Comparison of ENCODE assay signal across 8 mouse cellular contexts in genomic region chr19:59457951-59458742, GRCm38 (mm10). TPM values are rescaled to one million over a fixed set of nuclear protein-coding genes. Genes with fewer than 3 reads are reported as not detected.
DNase-seq lines count a peak whose midpoint lies in the region; ATAC-seq and TF ChIP-seq lines count a peak whose summit lies in the region.

Emx2 (plus strand) TSS chr19:59458372.

- H3K4me3 ChIP-seq in lung, embryonic 15.5 days = peak within 1 kb of the TSS; percentile 33
- no peak within 1 kb of the TSS for H3K4me3 ChIP-seq in lung, adult 2 months (replicated peaks; ENCODE audit: extremely low read depth, low read depth, low read length)
- peak within 1 kb of the TSS; percentile 48 for H3K4me3 ChIP-seq in embryonic facial prominence, embryonic 11.5 days (ENCODE audit: low read depth, low read length)
- H3K4me3 ChIP-seq in heart, embryonic 12.5 days = peak within 1 kb of the TSS; percentile 44
- peak within 1 kb of the TSS; percentile 64 for H3K4me3 ChIP-seq in kidney, postnatal 0 days (replicated peaks; ENCODE audit: low read depth, low read length)
- no peak within 1 kb of the TSS for H3K4me3 ChIP-seq in liver, adult 2 months (ENCODE audit: insufficient read depth, low read depth, low read length)

- peaks cover 24% of the 10 kb centered on the region for H3K4me1 ChIP-seq in lung, embryonic 15.5 days
- H3K4me1 ChIP-seq in lung, adult 2 months (ENCODE audit: control insufficient read depth, insufficient read depth, low read length) = peaks cover 3% of the 10 kb centered on the region; the same call in 1 of the 2 replicates
- H3K4me1 ChIP-seq in embryonic facial prominence, embryonic 11.5 days (ENCODE audit: control insufficient read depth, insufficient read depth, low read length) = no peaks in the 10 kb centered on the region
- H3K4me1 ChIP-seq in heart, embryonic 12.5 days (replicated peaks) = peaks cover 27% of the 10 kb centered on the region
- H3K4me1 ChIP-seq in kidney, postnatal 0 days (replicated peaks; ENCODE audit: insufficient read depth, low read length) = peaks cover 4% of the 10 kb centered on the region; the same call in 1 of the 2 replicates
- H3K4me1 ChIP-seq in liver, adult 2 months (ENCODE audit: control insufficient read depth, insufficient read depth, low read length) = peaks cover 5% of the 10 kb centered on the region; the same call in 1 of the 2 replicates

- TF ChIP-seq POLR2A in lung, adult 2 months (IDR thresholded peaks at IDR 0.05; ENCODE audit: borderline replicate concordance, extremely low read depth, low read depth, low read length) = no peak
- no peak for TF ChIP-seq POLR2A in liver, adult 2 months (IDR thresholded peaks at IDR 0.05; ENCODE audit: extremely low read depth, insufficient read depth, low read length)

- no peaks in the 10 kb centered on the region for H3K9me3 ChIP-seq in lung, embryonic 15.5 days
- no peaks in the 10 kb centered on the region for H3K9me3 ChIP-seq in embryonic facial prominence, embryonic 11.5 days (replicated peaks; ENCODE audit: control insufficient read depth, low read length)
- H3K9me3 ChIP-seq in heart, embryonic 12.5 days (replicated peaks) = no peaks in the 10 kb centered on the region
- no peaks in the 10 kb centered on the region for H3K9me3 ChIP-seq in kidney, postnatal 0 days (replicated peaks; ENCODE audit: low read length)

- no peak within 1 kb of the TSS for H3K9ac ChIP-seq in lung, embryonic 15.5 days
- H3K9ac ChIP-seq in embryonic facial prominence, embryonic 11.5 days (replicated peaks; ENCODE audit: low read length) = peak within 1 kb of the TSS; percentile 70
- peak within 1 kb of the TSS; percentile 28; the same call in 1 of the 2 replicates for H3K9ac ChIP-seq in heart, embryonic 12.5 days
- peak within 1 kb of the TSS; percentile 90 for H3K9ac ChIP-seq in kidney, postnatal 0 days (ENCODE audit: low read depth, low read length)
- H3K9ac ChIP-seq in liver, adult 2 months (ENCODE audit: low read depth, low read length) = no peak within 1 kb of the TSS

- no peak within 1 kb of the TSS for H3K27ac ChIP-seq in lung, embryonic 15.5 days
- peak within 1 kb of the TSS; percentile 75 for H3K27ac ChIP-seq in embryonic facial prominence, embryonic 11.5 days (replicated peaks; ENCODE audit: low read depth, low read length)
- no peak within 1 kb of the TSS for H3K27ac ChIP-seq in heart, embryonic 12.5 days (ENCODE audit: poor library complexity, severe bottlenecking)
- peak within 1 kb of the TSS; percentile 95 for H3K27ac ChIP-seq in kidney, postnatal 0 days
- no peak within 1 kb of the TSS for H3K27ac ChIP-seq in liver, adult 2 months (replicated peaks; ENCODE audit: insufficient read depth, low read depth, low read length)

- WGBS in lung, embryonic 15.5 days = under 1% methylated on average over 58 of the region's 58 CpGs
- WGBS in lung, adult 2 months = 2% methylated on average over 58 of the region's 58 CpGs
- under 1% methylated on average over 57 of the region's 58 CpGs for WGBS in embryonic facial prominence, embryonic 11.5 days
- under 1% methylated on average over 58 of the region's 58 CpGs for WGBS in heart, embryonic 12.5 days
- WGBS in kidney, postnatal 0 days = under 1% methylated on average over 56 of the region's 58 CpGs
- 3% methylated on average over 58 of the region's 58 CpGs for WGBS in liver, adult 2 months

- ATAC-seq in lung, embryonic 15.5 days (ENCODE audit: borderline replicate concordance, extremely low read depth, low FRiP score, low TSS enrichment) = peak; percentile 37; the same call in 1 of the 2 replicates
- peak; percentile 55 for ATAC-seq in embryonic facial prominence, embryonic 11.5 days (replicated peaks; ENCODE audit: insufficient number of reproducible peaks, low FRiP score, low TSS enrichment, low read depth)
- peak; percentile 62; the same call in 1 of the 2 replicates for ATAC-seq in heart, embryonic 12.5 days (ENCODE audit: insufficient number of reproducible peaks, low FRiP score)
- ATAC-seq in kidney, postnatal 0 days (replicated peaks; ENCODE audit: low FRiP score, low read depth) = peak; percentile 80

- no peaks in the 10 kb centered on the region for H3K36me3 ChIP-seq in lung, embryonic 15.5 days
- H3K36me3 ChIP-seq in embryonic facial prominence, embryonic 11.5 days (replicated peaks; ENCODE audit: control insufficient read depth, insufficient read depth, low read depth, low read length) = no peaks in the 10 kb centered on the region
- no peaks in the 10 kb centered on the region for H3K36me3 ChIP-seq in heart, embryonic 12.5 days
- H3K36me3 ChIP-seq in kidney, postnatal 0 days (ENCODE audit: insufficient read depth, low read length) = no peaks in the 10 kb centered on the region
- H3K36me3 ChIP-seq in liver, adult 2 months (ENCODE audit: control insufficient read depth, insufficient read depth, low read length) = no peaks in the 10 kb centered on the region

- H3K79me2 ChIP-seq in liver, adult 2 months (ENCODE audit: control insufficient read depth, insufficient read depth, low read length) = no peaks in the 10 kb centered on the region

- H3K27me3 ChIP-seq in lung, embryonic 15.5 days = peaks cover 100% of the 10 kb centered on the region
- H3K27me3 ChIP-seq in embryonic facial prominence, embryonic 11.5 days (ENCODE audit: control insufficient read depth, insufficient read depth, low read length) = peaks cover 67% of the 10 kb centered on the region
- peaks cover 88% of the 10 kb centered on the region for H3K27me3 ChIP-seq in heart, embryonic 12.5 days (replicated peaks)
- peaks cover 48% of the 10 kb centered on the region for H3K27me3 ChIP-seq in kidney, postnatal 0 days (ENCODE audit: insufficient read depth, low read length)
- H3K27me3 ChIP-seq in liver, adult 2 months (ENCODE audit: control insufficient read depth, insufficient read depth, low read length) = peaks cover 40% of the 10 kb centered on the region

- TF ChIP-seq CTCF in lung, adult 2 months (IDR thresholded peaks at IDR 0.05; ENCODE audit: insufficient read depth, low read length) = no peak
- TF ChIP-seq CTCF in kidney, postnatal 0 days (IDR thresholded peaks at IDR 0.05; ENCODE audit: low read depth) = no peak
- TF ChIP-seq CTCF in liver, adult 2 months (IDR thresholded peaks at IDR 0.05; ENCODE audit: low read depth, low read length) = no peak

- H3K4me2 ChIP-seq in lung, embryonic 15.5 days = peak within 1 kb of the TSS; percentile 55
- peak within 1 kb of the TSS; percentile 71 for H3K4me2 ChIP-seq in embryonic facial prominence, embryonic 11.5 days (ENCODE audit: low read depth, low read length)
- H3K4me2 ChIP-seq in heart, embryonic 12.5 days = peak within 1 kb of the TSS; percentile 69
- peak within 1 kb of the TSS; percentile 61 for H3K4me2 ChIP-seq in kidney, postnatal 0 days (ENCODE audit: low read length)

- no peak for DNase-seq in lung, adult 2 months
- DNase-seq in embryonic facial prominence, embryonic 11.5 days (ENCODE audit: low spot score) = peak; percentile 92
- DNase-seq in kidney, postnatal 0 days (ENCODE audit: low spot score) = peak; percentile 82
- peak; percentile 18 for DNase-seq in liver, adult 2 months (ENCODE audit: extremely low read depth, low read depth, low spot score)
- DNase-seq in right cerebral cortex, adult 2 months (ENCODE audit: low spot score in 2 of 2) = peak; percentile 48 to 62
- no peak for DNase-seq in MN1 (ENCODE audit: low spot score)

RNA-seq across cellular contexts. Expression of gene Emx2, which starts in this region (rescaled TPM):
- 0.15 TPM in 1 of 2 replicates, not detected in the other for polyA plus RNA-seq in lung, embryonic 15.5 days (2015; fragmentation: Nextera tagmentation; extraction: Ambion mirVana)
- not detected in 2 replicates for polyA plus RNA-seq in lung, adult 2 months (2012; rRNA removed)
- 10.6 and 12.8 TPM in 2 replicates for polyA plus RNA-seq in embryonic facial prominence, embryonic 11.5 days (2014; fragmentation: Nextera tagmentation; extraction: Ambion mirVana)
- polyA plus RNA-seq in heart, embryonic 12.5 days (2016; fragmentation: Nextera tagmentation; extraction: Ambion mirVana) = not detected in 2 replicates
- polyA plus RNA-seq in kidney, postnatal 0 days (2015; fragmentation: Nextera tagmentation; extraction: Ambion mirVana) = 24.2 and 25.4 TPM in 2 replicates
- total RNA-seq in liver, adult 2 months (2014; rRNA removed) = not detected in 2 replicates
- polyA plus RNA-seq in liver, adult 2 months (2012; rRNA removed) = not detected in 2 replicates

Comparison
In these comparisons a context has a peak if more than half of its experiments do, and no peak if none do; other contexts are left out.
1. Peak in ATAC-seq, H3K4me3 ChIP-seq and H3K4me2 ChIP-seq in lung, embryonic 15.5 days; RNA of the gene not detected or under 1 TPM.
2. Peak in ATAC-seq, H3K4me3 ChIP-seq, H3K9ac ChIP-seq and H3K4me2 ChIP-seq in heart, embryonic 12.5 days; RNA of the gene not detected or under 1 TPM.
3. Peak in DNase-seq in liver, adult 2 months; RNA of the gene not detected or under 1 TPM.
4. H3K27ac ChIP-seq: peak in embryonic facial prominence, embryonic 11.5 days (single experiment) and kidney, postnatal 0 days (single experiment); none in lung, embryonic 15.5 days (single experiment), heart, embryonic 12.5 days (single experiment) and liver, adult 2 months (single experiment).
5. H3K4me3 ChIP-seq: peak in embryonic facial prominence, embryonic 11.5 days (single experiment) and kidney, postnatal 0 days (single experiment); none in lung, adult 2 months (single experiment) and liver, adult 2 months (single experiment).
6. H3K9ac ChIP-seq: peak in embryonic facial prominence, embryonic 11.5 days (single experiment) and kidney, postnatal 0 days (single experiment); none in lung, embryonic 15.5 days (single experiment) and liver, adult 2 months (single experiment).
7. DNase-seq: peak in embryonic facial prominence, embryonic 11.5 days (single experiment), kidney, postnatal 0 days (single experiment) and right cerebral cortex, adult 2 months (2 of 2); none in lung, adult 2 months (single experiment) and MN1 (single experiment).
8. Peak in every context shown above with its lines, with median percentiles within 50 percentile points of each other: ATAC-seq and H3K4me2 ChIP-seq.